Mouse (Mus musculus): ENCODE data around the gene Pigk.

GRCm38 (mm10) chr3:152761116-152761515 is 47.2 kb downstream of the Pigk start:
- TF ChIP-seq CTCF (IDR thresholded peaks at IDR 0.05; ENCODE audit: low read depth) = peak; percentile 75
- TF ChIP-seq EP300 (IDR thresholded peaks at IDR 0.05; ENCODE audit: low read depth) = no peak
